Mouse (Mus musculus): ENCODE measurements around the gene Ahrr. TPM values are rescaled to one million over a fixed set of nuclear protein-coding genes. Genes with fewer than 3 reads are reported as not detected.

Gene Ahrr
- 0.20 and 0.43 TPM in 2 replicates for polyA plus RNA-seq (2012; ENCODE audit: low replicate concordance)

GRCm38 (mm10) chr13:74292167-74292566, at the start of gene Ahrr:
TSS of gene Ahrr (minus strand) at chr13:74292331.

GRCm38 (mm10) chr13:74317170-74317849, 25.2 kb upstream of the Ahrr start, which contains the start of gene Pdcd6:
TSS of gene Pdcd6 (minus strand) at chr13:74317580.

GRCm38 (mm10) chr13:74208317-74208985, 83.7 kb downstream of the Ahrr start, which contains the start of gene Exoc3:
TSS of gene Exoc3 (minus strand) at chr13:74208732.

Other genes starting within 250 kb of the Ahrr start
- gene Cep72, start 230.0 kb downstream of the Ahrr start, polyA plus RNA-seq (2012; ENCODE audit: low replicate concordance): 0.31 and 3.7 TPM in 2 replicates
- gene Slc9a3, start 170.9 kb downstream of the Ahrr start, polyA plus RNA-seq (2012; ENCODE audit: low replicate concordance): not detected in 2 replicates
- 4.9 and 39.6 TPM in 2 replicates for gene Exoc3, start 83.6 kb downstream of the Ahrr start, polyA plus RNA-seq (2012; ENCODE audit: low replicate concordance)
- gene Pdcd6, start 25.2 kb upstream of the Ahrr start, polyA plus RNA-seq (2012; ENCODE audit: low replicate concordance): 28.1 and 45.7 TPM in 2 replicates
- 21.8 and 32.3 TPM in 2 replicates for gene Sdha, start 57.9 kb upstream of the Ahrr start, polyA plus RNA-seq (2012; ENCODE audit: low replicate concordance)
- gene Ccdc127, start 58.0 kb upstream of the Ahrr start, polyA plus RNA-seq (2012; ENCODE audit: low replicate concordance): 0.22 and 0.85 TPM in 2 replicates
- not detected in 2 replicates for gene Lrrc14b, start 71.7 kb upstream of the Ahrr start, polyA plus RNA-seq (2012; ENCODE audit: low replicate concordance)
- 0.14 and 0.31 TPM in 2 replicates for gene Zfp72, start 98.5 kb upstream of the Ahrr start, polyA plus RNA-seq (2012; ENCODE audit: low replicate concordance)
- gene Ftl1-ps1, start 107.4 kb upstream of the Ahrr start, polyA plus RNA-seq (2012; ENCODE audit: low replicate concordance): 13.2 and 44.2 TPM in 2 replicates
- gene Zfp825, start 201.7 kb upstream of the Ahrr start, polyA plus RNA-seq (2012; ENCODE audit: low replicate concordance): 0.25 and 0.68 TPM in 2 replicates

Measured in hematopoietic multipotent progenitor cell, adult 10-12 weeks (in vitro differentiated cells).